Mouse (Mus musculus): ENCODE data around the gene Spen.

Spen gene

GRCm38 (mm10) chr4:141474431-141474830, 64.0 kb downstream of the Spen start:
- DNase-seq (ENCODE audit: extremely low read depth, low read depth) = no peak

GRCm38 (mm10) chr4:141472641-141473321, 65.6 kb downstream of the Spen start:
- no peak for DNase-seq (ENCODE audit: extremely low read depth, low read depth)

DNA sequence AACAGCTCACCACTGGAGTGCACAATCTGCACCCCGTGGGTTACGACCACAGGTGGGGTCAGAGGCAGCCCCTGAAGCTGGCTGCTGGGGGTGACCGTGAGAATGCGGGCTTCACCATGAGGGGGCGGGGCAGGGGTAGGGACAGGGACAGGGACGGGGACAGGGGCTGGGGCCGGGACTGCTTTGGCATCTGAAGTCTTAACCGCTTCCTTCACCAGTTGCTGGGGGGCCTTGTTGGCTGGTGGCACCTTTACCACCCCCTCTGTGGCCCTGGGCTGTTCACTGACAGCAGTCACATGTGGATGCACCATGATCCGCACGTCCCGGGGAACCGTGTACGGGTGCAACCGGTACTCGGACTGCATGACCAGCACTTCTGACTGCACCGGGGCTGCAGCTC, 66.9 kb downstream of the Spen start:
- DNase-seq (ENCODE audit: extremely low read depth, low read depth) = no peak

- no peak for DNase-seq (ENCODE audit: extremely low read depth, low read depth)
Measured at GRCm38 (mm10) chr4:141469343-141469742, 69.1 kb downstream of the Spen start.

- no peak for DNase-seq (ENCODE audit: extremely low read depth, low read depth)
Measured at GRCm38 (mm10) chr4:141468576-141468975, 69.8 kb downstream of the Spen start.

- DNase-seq (ENCODE audit: extremely low read depth, low read depth) = no peak
Measured at GRCm38 (mm10) chr4:141467581-141467927, 70.8 kb downstream of the Spen start.

DNA sequence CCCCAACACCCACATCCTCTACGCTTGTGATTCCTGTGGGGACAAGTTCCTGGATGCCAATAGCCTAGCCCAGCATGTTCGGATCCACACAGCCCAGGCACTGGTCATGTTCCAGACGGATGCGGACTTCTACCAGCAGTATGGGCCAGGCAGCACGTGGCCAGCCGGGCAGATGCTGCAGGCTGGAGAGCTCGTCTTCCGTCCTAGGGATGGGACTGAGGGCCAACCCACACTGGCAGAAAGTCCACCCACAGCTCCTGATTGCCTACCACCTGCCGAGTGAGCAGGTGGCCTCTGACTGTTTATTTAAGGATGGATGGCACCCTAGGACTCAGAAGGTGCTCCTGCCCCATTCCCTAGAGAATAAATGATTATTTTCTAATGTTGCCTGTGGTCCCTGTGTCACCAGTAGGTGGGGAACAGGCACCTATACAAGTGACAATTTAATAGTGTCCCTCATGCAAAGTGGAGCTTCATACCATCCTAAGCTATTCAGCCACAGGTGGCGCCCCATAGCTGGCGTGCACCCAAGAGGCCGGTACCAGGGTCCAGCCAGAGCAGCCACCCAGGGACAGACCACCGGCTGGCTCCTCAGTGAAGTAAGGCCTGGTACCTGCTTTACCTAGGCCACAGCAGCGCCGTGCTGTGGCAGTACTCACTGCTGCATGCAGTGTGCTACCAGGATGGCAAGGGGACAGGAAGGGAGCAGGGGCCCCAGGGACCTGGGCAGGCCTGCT, 71.4 kb downstream of the Spen start:
- no peak for DNase-seq (ENCODE audit: extremely low read depth, low read depth)

GRCm38 (mm10) chr4:141466289-141466795, 72.1 kb downstream of the Spen start:
- no peak for DNase-seq (ENCODE audit: extremely low read depth, low read depth)

GRCm38 (mm10) chr4:141465512-141466288, 72.7 kb downstream of the Spen start:
- no peak for DNase-seq (ENCODE audit: extremely low read depth, low read depth)

- no peak for DNase-seq (ENCODE audit: extremely low read depth, low read depth)
Measured at GRCm38 (mm10) chr4:141464722-141465121, 73.7 kb downstream of the Spen start.

DNA sequence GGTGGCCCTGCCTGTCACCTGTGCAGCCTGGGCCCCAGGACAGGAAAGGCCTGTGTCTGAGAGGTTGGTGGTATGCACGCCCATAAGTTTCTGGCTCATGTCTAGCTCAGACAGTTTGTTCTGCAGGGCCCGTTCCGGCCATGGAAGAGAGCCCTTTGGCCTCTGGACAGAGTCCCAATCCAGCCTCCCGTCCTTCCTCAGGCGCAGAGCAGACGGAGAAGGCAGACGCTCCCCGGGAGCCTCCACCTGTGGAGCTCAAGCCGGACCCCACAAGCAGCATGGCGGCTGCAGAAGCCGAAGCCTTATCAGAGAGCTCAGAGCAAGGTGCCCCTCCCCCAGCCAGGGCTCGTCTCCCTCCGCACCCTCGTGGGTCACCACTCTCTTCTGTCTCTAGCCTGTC, 74.9 kb downstream of the Spen start:
- no peak for DNase-seq (ENCODE audit: extremely low read depth, low read depth)

GRCm38 (mm10) chr4:141461576-141461975, 76.8 kb downstream of the Spen start:
- DNase-seq (ENCODE audit: extremely low read depth, low read depth) = no peak

DNA sequence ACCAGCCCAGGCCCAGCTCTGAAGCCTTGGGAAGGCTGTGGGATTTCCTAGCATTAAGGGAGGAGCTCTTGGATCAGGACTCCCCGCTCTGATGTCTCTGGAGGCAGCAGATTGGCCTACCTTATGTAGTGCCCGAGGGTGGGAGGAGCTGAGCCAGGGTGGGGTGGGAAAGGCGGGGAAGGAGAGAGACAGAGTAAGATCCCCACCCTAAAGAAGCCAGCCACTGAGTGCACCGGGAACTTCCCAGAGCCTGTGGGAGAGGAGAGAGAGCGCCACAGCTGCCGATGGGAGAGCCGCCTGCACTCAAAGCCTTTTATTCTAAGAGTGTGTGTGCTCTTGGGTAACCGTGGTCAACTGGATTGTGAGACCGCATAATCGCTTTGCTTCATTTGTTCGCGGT, 77.3 kb downstream of the Spen start:
- DNase-seq (ENCODE audit: extremely low read depth, low read depth) = no peak

DNA sequence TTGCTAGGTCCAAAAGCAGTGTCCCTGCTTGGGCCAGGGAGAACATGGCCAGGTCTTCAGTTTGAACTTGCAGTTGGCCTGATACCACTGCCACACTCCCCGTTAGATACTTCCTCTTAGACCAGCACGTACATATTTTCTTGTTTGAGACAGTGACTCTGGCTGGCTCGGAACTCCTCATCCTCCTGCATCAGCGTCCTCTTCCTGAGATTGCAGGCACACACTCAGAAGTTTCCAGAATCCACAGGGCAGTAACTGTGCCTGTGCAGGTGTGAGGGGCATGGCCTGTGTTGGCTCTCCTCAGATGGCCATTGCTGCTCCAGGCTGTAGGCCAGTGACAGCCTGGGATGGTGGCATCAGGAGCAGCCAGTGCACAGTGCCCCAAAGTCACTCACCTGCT, 77.9 kb downstream of the Spen start:
- DNase-seq (ENCODE audit: extremely low read depth, low read depth) = no peak

DNA sequence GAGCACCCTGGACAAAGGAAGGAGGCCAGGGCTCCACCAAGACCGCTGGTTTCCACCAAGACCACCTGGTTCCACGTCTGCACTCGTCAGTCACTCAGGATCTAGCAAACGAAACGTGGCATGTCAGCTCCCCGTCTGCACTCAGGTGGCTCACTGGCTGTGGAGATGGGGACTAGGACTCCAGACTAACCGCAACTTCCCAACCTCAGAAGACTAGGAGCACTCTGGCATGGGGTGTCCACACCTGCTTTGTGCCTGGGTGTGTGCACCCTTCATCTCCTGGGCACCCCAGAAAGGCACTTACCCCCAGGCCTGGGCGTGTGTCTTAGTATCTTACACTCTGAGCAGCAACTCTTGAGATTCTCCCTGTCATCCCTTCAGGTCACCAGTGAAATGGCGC, 78.6 kb downstream of the Spen start:
- DNase-seq (ENCODE audit: extremely low read depth, low read depth) = no peak

GRCm38 (mm10) chr4:141458888-141459287, 79.5 kb downstream of the Spen start:
- no peak for DNase-seq (ENCODE audit: extremely low read depth, low read depth)

DNA sequence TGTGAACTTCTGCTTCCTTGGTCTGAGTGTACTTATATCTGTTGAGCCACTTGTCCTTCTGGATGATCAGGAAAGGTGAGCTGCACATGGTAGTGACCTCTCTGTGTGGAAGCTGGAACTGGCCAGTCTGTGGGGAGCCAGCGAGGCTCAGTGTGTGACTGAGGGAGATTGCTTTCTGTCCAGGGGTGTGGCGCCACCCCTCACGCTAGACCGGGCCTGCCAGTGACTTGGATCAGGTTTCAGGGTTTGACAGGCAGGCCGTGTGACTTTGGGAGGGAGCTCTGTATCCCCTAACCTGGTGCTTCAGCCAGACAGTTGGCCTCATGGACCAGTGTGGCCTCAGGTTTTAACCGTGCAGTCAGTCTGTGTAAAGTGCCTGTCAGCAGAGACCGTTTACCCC, 80.2 kb downstream of the Spen start:
- DNase-seq (ENCODE audit: extremely low read depth, low read depth) = no peak

GRCm38 (mm10) chr4:141456193-141456938, 82.0 kb downstream of the Spen start:
- DNase-seq (ENCODE audit: extremely low read depth, low read depth) = no peak

GRCm38 (mm10) chr4:141455526-141455925, 82.9 kb downstream of the Spen start:
- no peak for DNase-seq (ENCODE audit: extremely low read depth, low read depth)

- no peak for DNase-seq (ENCODE audit: extremely low read depth, low read depth)
Measured at GRCm38 (mm10) chr4:141454581-141455350, 83.6 kb downstream of the Spen start.
